Mouse (Mus musculus) gastrocnemius, postnatal 25 days (tissue): ENCODE measurements around the gene Ppp1r14a. TPM values are rescaled to one million over a fixed set of nuclear protein-coding genes. Genes with fewer than 3 reads are reported as not detected.
A peak's percentile ranks its signal among the peaks of the same experiment; 100 is the strongest.

Source experiments
- DNase-seq: peaks from one replicate; pipeline ENCODE4 v3.0.0; 2022
- long read RNA-seq, 2 experiments: library from polyadenylated mRNA; stranded (forward); transcript quantifications; one replicate each; pipeline ENCODE4 v2.0.0; 2021
- total RNA-seq, 2 experiments: library from RNA; stranded (reverse); gene quantifications; 1 replicate in 1 of 2; 2 replicates in 1 of 2; pipeline ENCODE4 v1.2.3; 2021

Ppp1r14a gene
- 1 to 10 TPM; 5.2 to 6.5 TPM for total RNA-seq
- long read RNA-seq, experiment 1, transcript Ppp1r14a-201 (4 exons, 950 nt): major isoform, 10 of 10 reads
- long read RNA-seq, experiment 1, partial matches to known transcripts: 0 of 10 reads
- long read RNA-seq, experiment 1, other reads (novel, unspliced or antisense): 0 of 10 reads
- long read RNA-seq, experiment 2, partial matches to known transcripts: 0 of 2 reads
- long read RNA-seq, experiment 2, other reads (novel, unspliced or antisense): 0 of 2 reads

DNA sequence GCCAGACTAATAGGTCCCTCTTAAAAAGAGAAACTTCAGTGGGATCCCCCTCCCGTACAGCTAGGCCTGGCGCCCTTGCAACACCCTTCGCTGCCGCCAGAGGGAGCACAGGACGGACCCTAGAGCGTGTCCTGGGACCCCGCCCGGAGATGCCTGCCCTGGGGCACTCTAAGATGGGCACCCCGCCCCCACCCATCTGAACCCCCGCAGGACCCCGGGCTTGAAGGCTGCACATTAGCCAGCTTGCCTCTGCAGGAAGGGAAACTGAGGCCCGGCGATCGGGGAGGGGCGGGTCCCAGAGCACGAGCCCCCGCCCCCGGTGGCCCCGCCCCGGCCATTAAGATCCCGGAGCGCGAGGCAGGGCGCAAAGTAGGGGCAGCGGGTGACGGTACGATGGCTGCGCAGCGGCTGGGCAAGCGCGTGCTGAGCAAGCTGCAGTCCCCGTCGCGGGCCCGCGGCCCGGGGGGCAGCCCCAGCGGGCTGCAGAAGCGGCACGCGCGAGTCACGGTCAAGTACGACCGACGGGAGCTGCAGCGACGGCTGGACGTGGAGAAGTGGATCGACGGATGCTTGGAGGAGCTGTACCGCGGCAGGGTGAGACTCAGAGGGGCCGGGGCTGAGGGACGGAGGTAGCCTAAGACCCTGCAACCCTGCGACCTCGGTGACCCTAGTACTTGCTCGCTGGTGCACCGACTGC is at the start of gene Ppp1r14a:
TSS of gene Ppp1r14a (plus strand) at position 367 of the 697 bp plus-strand sequence.
- DNase-seq: peak; percentile 66

DNA sequence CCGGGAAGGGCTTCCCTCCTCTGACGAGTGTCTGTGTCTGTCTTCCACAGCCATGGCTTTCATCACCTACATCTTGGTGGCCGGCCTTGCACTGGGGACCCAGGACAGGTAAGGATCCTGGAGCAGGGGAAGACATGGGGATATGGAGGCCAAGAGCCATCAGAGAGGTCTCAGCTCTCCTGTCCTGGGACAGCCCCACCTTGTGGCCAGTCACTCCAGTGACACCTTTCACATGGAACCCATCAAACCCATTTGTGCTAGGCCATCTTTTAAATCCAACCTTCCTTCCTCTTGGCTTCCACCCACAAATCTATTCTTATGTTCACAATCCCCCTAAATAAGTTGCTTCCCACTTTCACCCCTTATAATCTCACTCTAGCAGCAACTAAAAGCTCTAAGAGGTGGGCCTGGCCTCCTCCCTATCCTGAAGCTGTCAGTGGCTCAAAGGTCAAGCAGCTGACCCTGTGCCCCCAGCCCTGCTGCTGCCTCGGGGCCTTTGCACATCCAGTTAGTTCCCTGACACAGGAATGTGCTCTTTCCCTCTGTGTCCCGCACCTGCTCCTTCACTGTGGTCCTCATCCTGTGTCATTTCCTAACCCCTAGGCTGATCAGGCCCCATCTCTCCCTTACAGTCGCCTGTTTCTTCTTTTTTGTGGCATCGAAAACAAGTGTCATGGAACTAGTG is 44.2 kb upstream of the Ppp1r14a start:
- DNase-seq: no peak

- no peak for DNase-seq
These were observed 43.1 kb upstream of the Ppp1r14a start for GRCm38 (mm10) chr7:29246015-29246414.

DNA sequence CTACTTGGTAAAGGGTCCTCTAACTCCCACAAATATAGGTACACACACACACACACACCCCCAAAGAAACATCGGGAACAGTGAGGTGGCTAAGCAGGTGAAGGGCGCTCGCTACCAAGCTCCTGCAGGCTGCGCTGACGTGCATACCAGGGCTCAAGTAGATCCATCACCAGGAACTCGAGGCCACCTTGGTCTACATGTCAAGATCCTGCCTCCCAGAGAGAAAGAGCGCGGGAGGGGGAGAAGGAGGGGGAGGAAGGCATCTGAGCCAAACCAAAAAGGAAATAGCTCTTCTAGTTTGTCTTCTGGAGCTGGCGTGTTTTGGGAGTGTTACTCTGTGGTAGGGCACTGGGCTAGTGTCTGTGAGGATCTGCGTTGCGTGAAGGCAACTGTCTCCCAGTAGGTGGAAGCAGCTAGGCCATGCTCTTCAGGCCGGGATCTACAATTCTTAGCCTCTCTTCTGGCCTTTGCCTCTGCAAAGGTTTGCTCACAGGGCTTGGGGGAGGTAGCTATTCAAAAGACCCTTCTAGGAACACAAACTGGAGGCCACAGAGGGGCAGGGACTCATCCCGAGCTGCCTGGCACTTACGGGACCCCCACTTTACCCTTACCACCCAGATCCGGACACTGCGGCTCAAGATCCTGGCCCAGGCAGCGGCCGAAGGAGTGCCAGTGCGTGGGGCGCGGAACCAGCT is 42.3 kb upstream of the Ppp1r14a start:
- no peak for DNase-seq

- peak; percentile 62 for DNase-seq
These were observed 41.8 kb upstream of the Ppp1r14a start for GRCm38 (mm10) chr7:29247314-29247700.

DNA sequence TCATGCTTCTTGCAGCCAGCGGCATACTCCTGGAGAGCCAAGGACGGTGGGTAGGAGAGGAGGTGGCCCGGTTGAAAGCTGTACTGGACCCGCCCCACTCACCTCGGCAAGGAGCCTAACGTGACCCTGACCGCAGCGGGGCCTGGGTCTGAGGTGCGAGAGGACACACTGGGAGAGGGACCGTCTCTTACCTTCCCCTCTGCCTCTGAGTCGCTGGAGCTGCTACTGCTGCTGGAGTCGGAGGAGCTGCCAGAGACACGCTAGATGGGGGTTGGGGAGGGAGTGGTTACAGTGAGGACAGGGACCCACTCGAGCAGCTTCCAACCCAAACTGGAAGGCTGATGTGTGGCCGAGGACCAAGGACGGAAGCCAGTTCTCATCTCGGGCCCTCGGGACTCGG is 41.4 kb upstream of the Ppp1r14a start:
- no peak for DNase-seq

- DNase-seq: no peak
These were observed 40.8 kb upstream of the Ppp1r14a start, which contains the start of gene 2200002D01Rik for GRCm38 (mm10) chr7:29248261-29248841. TSS of gene 2200002D01Rik (minus strand) at chr7:29248466.

- no peak for DNase-seq
These were observed 37.9 kb upstream of the Ppp1r14a start for GRCm38 (mm10) chr7:29251166-29251565.

DNA sequence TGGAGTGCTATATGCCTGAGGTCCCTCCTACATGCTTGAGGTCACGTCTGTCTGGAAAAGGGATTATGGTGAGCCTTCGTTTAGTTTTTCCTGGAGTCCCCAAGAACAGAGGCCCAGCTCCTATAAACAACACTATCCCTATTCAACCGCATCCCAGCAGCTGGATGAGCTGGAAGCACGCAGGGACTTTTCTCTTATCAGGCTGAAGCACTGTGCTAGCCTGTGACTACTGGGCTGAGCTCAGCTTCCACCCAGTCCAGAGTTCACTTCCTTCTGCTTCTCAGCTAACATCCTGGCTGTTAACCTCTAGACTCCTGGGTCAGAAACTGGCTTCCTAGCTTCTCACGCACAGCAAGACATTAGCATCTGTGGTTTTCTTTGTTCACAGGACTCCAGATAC is 35.3 kb upstream of the Ppp1r14a start:
- no peak for DNase-seq

- DNase-seq: no peak
These were observed 33.2 kb upstream of the Ppp1r14a start for GRCm38 (mm10) chr7:29255875-29256274.

DNA sequence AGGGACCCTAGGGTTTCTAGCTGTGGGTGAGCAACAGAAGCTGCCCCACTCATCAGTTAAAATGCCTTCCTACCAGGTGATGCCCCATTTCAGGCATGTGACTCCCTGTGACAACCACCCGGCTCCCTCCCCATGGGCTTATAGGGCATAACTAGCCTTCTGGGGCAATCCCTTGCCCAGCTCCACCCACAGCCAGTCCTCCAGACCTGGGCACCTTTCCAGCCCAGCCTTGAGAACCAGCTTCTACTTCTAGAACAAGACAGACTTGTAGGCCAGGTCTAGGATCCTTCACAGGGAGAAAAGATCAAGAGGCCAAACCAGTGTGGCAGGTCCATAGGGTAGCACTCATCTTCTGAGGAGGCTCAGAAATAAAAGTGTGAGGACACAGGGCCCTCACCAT is 31.7 kb upstream of the Ppp1r14a start:
- DNase-seq: no peak

GRCm38 (mm10) chr7:29259781-29260730 is 29.1 kb upstream of the Ppp1r14a start:
- DNase-seq: no peak

GRCm38 (mm10) chr7:29262151-29262550 is 27.0 kb upstream of the Ppp1r14a start:
- DNase-seq: no peak

DNA sequence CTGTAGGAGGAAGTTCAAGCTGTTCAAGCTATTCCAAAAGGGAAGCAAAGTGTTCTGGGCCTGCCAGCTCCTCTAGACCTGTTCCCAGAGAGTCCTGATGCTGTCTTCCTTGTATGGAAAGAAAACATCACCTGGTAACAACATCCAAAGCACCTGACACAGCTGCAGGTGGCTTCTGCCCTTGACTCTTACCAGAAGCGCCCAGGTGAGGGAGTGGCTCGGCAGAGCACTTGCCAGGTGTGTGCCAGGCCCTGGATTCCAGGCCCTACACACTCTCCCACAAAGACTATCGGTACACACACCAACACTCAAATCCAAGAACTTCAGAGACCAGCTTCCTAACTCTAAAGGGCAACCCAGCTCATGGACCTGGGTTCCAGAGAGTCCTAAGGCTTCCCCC is 25.3 kb upstream of the Ppp1r14a start:
- DNase-seq: no peak

DNA sequence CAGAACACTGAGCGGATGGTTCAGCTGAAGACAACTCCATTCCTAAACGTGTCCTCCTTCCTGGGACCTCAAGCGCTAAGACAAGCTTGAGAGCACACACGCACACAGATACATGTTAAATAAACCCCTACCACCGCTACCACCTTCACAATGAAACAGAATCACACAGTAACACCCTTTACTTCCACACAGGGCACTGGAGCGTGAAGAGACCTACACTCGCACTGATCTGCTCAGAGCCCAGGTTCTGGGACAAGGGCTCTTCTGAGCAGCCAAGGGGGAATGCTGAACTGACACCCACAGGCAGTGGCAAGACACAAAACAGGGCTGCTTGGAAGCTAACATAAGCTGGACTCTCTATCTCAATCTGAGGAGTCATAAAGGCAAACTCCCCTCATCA is 23.5 kb upstream of the Ppp1r14a start:
- DNase-seq: no peak

GRCm38 (mm10) chr7:29266931-29267330 is 22.2 kb upstream of the Ppp1r14a start:
- no peak for DNase-seq

DNA sequence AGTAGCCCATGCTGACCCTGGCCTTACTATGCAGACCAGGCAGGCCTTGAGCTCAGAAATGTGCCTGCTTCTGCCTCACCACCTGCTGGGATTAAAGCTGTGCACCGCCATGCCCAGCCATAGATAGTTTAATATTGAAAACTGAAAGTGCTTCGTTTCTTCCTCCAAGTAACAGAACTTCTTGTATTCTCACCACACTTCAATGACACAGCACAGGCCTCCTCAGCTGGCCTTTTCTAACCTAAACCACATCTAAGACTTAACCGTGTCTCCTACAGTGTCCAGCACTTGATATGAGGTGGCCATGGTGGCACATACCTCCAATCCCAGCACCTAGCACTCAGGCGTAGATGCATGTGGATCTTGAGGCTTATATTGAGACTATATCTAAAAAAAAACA is 18.7 kb upstream of the Ppp1r14a start:
- no peak for DNase-seq

GRCm38 (mm10) chr7:29271687-29272465 is 17.2 kb upstream of the Ppp1r14a start:
- no peak for DNase-seq

DNA sequence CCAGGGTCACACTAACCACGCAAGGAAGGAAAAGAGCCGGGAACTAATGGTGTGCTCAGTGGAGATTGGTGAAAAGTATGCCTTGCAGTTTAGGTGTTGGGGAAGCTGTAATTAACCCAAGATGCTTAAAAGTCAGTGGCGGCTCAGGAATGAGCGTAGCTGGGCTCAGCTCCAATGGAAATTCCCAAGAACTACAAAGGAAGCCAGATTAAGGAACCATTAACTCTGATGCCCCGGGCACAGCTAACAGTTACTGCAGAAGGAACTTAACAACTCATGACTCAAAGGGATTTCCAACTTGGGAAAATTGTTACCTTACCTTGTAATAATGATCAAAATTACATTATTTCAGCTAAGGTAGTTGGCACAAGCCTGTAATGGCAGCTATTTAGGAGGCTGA is 12.4 kb upstream of the Ppp1r14a start:
- DNase-seq: no peak

GRCm38 (mm10) chr7:29277510-29277909 is 11.6 kb upstream of the Ppp1r14a start:
- no peak for DNase-seq
